Mouse (Mus musculus): ENCODE data around the gene Ltb4r1. TPM values are rescaled to one million over a fixed set of nuclear protein-coding genes. Genes with fewer than 3 reads are reported as not detected.

Ltb4r1 gene
- polyA plus RNA-seq, 1 experiment, result 0.25 TPM

DNA sequence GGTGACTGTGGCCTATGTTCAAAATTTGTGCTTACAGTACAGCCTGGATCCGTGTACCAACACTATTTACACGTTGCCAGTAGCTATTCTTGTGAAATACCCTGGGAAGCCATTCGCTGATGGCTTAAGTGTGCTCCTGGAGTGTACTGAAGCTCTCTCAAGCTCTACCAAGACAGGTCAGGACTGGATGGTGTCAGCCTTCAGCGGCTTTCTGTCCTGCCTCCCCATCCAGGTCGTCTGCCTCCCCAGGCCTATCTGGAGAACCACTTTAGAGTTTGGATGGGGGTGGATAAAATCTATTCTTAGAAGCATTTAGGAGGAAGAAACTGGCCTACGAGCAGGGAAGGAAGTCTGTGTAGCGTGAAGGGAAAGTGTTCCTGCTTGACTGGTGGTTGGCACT is 2.6 kb upstream of the Ltb4r1 start:
- TF ChIP-seq CTCF (IDR thresholded peaks at IDR 0.05; ENCODE audit: extremely low read depth, insufficient read depth, low read length), result no peak
- no peak for TF ChIP-seq POLR2A (IDR thresholded peaks at IDR 0.05; ENCODE audit: extremely low read depth, insufficient read depth, low read length)
- Histone ChIP-seq H3K4me1 (ENCODE audit: control insufficient read depth, insufficient read depth, low read length) (no peaks in the 10 kb centered on the region), H3K27ac (ENCODE audit: insufficient read depth, low read length) (no peak overlapping the region)

DNA sequence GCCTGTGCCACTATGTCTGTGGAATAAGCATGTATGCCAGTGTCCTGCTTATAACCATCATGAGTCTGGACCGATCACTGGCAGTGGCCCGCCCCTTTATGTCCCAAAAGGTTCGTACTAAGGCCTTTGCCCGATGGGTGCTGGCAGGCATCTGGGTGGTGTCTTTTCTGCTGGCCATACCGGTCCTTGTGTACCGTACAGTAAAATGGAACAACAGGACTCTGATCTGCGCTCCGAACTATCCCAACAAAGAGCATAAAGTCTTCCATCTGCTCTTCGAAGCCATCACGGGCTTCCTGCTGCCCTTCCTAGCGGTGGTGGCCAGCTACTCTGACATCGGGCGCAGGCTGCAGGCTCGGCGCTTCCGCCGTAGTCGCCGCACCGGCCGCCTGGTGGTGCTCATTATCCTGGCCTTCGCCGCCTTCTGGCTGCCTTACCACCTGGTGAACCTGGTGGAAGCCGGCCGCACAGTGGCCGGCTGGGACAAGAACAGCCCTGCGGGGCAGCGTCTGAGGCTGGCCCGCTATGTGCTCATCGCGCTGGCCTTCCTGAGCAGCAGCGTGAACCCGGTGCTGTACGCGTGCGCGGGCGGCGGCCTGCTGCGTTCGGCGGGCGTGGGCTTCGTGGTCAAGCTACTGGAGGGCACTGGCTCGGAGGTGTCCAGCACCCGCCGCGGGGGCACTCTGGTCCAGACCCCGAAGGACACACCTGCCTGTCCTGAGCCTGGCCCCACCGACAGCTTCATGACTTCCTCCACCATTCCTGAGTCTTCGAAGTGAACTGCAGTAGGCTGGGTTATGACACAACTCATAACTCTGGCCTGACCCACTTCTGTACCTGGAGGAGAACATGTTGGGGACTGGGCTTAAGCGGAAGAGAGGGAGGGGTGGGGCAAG is 2.0 kb downstream of the Ltb4r1 start:
- Histone ChIP-seq H3K27ac (ENCODE audit: insufficient read depth, low read length) (no peak overlapping the region), H3K4me1 (ENCODE audit: control insufficient read depth, insufficient read depth, low read length) (no peaks in the 10 kb centered on the region), H3K4me3 (ENCODE audit: insufficient read depth, low read length) (0 out of 2 replicates have a peak overlapping the region, but pooled peaks have one; percentile 8)
- TF ChIP-seq CTCF (IDR thresholded peaks at IDR 0.05; ENCODE audit: extremely low read depth, insufficient read depth, low read length) (no peak), POLR2A (IDR thresholded peaks at IDR 0.05; ENCODE audit: extremely low read depth, insufficient read depth, low read length) (no peak)

More for the DNA sequence above, 2.6 kb upstream of the Ltb4r1 start:
- H3K4me3 ChIP-seq (ENCODE audit: insufficient read depth, low read length), result no peak overlapping the region

DNA sequence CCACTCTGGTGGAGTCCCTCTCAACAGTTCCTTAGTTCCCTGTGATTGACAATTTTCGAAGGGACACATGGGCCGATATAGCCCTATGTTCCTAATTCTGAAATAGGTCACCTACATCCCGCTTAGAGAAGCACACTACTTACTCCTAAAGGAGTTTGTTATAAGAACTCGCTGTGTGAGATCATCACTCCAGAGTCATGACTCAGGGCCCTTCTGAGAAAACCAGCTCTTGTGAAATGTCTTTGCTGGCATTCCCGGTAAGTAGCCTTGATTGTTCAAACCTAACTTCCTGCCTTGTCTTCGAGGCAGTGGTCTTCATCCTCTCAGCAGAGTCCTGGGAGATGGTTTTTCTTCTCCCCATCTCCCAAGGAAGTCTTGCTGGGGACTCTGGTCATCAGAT is 2.8 kb downstream of the Ltb4r1 start:
- Histone ChIP-seq H3K4me1 (ENCODE audit: control insufficient read depth, insufficient read depth, low read length) (no peaks in the 10 kb centered on the region), H3K4me3 (ENCODE audit: insufficient read depth, low read length) (no peak overlapping the region), H3K27ac (ENCODE audit: insufficient read depth, low read length) (no peak overlapping the region)
- TF ChIP-seq POLR2A (IDR thresholded peaks at IDR 0.05; ENCODE audit: extremely low read depth, insufficient read depth, low read length), result no peak
- TF ChIP-seq CTCF (IDR thresholded peaks at IDR 0.05; ENCODE audit: extremely low read depth, insufficient read depth, low read length), result no peak

DNA sequence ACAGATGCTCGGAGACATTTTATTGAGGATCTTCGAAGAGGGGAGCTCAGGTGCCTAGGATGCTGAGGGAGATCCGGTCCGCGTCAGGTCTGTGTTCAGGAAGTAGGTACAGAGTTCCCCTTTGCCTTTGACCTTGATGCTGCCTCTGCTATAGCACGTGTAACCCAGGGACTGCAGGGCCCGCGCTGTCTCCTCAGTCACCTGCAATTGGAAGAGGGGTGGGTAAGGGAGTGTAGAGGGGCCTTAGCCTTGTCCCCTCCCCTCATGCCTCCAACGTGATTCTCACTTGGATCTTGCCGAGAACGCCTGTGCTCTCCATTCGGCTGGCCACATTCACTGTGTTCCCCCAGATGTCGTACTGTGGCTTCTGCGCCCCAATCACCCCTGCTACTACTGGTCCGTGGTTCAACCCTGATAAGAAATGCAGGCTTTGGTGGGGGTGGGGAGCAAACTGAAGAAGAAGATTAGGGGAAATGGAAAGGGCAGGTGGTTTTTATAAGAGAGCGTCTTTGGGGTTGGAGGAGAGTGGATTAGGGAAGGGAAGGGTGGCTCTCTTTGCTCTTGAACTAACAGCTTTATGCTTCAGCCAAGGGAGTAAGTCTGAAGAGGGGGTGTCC is 3.4 kb downstream of the Ltb4r1 start:
- Histone ChIP-seq H3K4me3 (ENCODE audit: insufficient read depth, low read length) (no peak overlapping the region), H3K4me1 (ENCODE audit: control insufficient read depth, insufficient read depth, low read length) (no peaks in the 10 kb centered on the region), H3K27ac (ENCODE audit: insufficient read depth, low read length) (no peak overlapping the region)
- TF ChIP-seq CTCF (IDR thresholded peaks at IDR 0.05; ENCODE audit: extremely low read depth, insufficient read depth, low read length) (no peak), POLR2A (IDR thresholded peaks at IDR 0.05; ENCODE audit: extremely low read depth, insufficient read depth, low read length) (no peak)

DNA sequence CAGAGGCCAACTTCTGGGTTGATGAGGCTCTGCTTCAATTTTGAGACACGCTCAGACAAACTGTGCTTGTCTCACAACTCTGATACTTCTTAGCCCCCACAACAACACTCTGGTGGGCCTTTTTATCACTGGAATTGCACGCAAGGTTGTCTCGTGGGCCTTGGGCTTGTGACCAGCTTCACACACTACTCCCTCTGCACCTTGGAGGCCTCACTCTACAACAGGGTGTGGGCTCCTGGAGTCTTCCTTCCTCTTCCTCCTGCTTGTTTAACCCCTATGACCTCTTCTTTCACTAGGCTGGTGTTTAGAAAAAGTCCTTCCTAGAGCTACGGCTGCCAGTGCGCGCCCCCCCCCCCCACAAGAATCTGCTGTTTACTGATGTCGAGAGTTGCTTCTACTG is 10.9 kb downstream of the Ltb4r1 start:
- Histone ChIP-seq H3K4me1 (ENCODE audit: control insufficient read depth, insufficient read depth, low read length) (no peaks in the 10 kb centered on the region), H3K27ac (ENCODE audit: insufficient read depth, low read length) (no peak overlapping the region), H3K4me3 (ENCODE audit: insufficient read depth, low read length) (no peak overlapping the region)
- no peak for TF ChIP-seq POLR2A (IDR thresholded peaks at IDR 0.05; ENCODE audit: extremely low read depth, insufficient read depth, low read length)
- no peak for TF ChIP-seq CTCF (IDR thresholded peaks at IDR 0.05; ENCODE audit: extremely low read depth, insufficient read depth, low read length)

DNA sequence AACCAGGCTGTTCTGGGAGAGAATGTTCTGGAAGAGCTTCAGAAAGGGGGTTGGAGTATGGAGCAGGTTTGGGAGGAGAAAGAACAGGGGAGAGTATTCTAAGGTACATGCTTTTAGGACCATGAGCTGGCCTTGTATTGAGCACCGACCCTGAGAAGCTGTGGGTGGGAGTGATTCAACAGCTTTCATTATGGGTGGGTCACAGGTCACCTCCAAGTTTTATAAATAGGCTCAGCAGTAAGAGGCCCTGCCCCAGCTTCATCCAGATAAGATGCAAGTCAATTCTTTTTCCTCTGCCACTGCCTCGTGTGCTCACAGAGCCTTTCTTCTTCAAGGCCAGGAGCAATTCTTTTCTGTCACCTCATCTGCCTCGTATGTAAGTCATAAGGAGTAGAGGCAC is 11.4 kb downstream of the Ltb4r1 start:
- Histone ChIP-seq H3K4me1 (ENCODE audit: control insufficient read depth, insufficient read depth, low read length) (no peaks in the 10 kb centered on the region), H3K27ac (ENCODE audit: insufficient read depth, low read length) (no peak overlapping the region), H3K4me3 (ENCODE audit: insufficient read depth, low read length) (no peak overlapping the region)
- TF ChIP-seq POLR2A (IDR thresholded peaks at IDR 0.05; ENCODE audit: extremely low read depth, insufficient read depth, low read length), result no peak
- TF ChIP-seq CTCF (IDR thresholded peaks at IDR 0.05; ENCODE audit: extremely low read depth, insufficient read depth, low read length), result no peak

DNA sequence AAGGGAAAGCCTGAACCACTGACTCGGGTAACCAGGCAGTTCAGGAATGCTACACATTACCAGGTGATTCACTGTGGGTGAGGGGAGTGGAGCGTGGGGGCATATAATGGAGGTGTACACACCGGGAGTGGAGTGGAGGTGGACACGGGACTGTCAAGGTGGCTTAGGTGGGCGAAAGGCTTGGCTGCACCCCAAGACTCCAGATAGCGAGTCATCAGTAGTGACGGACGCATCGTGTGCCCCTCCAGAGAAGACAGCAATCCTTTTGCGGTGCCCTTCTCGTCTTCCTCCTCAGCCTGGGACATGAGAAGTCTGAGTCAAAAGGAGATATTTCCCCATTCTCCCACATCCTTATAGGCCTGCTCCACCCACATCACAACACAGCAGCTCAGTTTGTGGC is 12.0 kb downstream of the Ltb4r1 start:
- H3K4me1 ChIP-seq (ENCODE audit: control insufficient read depth, insufficient read depth, low read length), result no peaks in the 10 kb centered on the region
- TF ChIP-seq POLR2A (IDR thresholded peaks at IDR 0.05; ENCODE audit: extremely low read depth, insufficient read depth, low read length), result no peak
- TF ChIP-seq CTCF (IDR thresholded peaks at IDR 0.05; ENCODE audit: extremely low read depth, insufficient read depth, low read length), result no peak
- no peak overlapping the region; the same call in 1 of the 2 replicates for H3K27ac ChIP-seq (ENCODE audit: insufficient read depth, low read length)
- H3K4me3 ChIP-seq (ENCODE audit: insufficient read depth, low read length), result no peak overlapping the region

DNA sequence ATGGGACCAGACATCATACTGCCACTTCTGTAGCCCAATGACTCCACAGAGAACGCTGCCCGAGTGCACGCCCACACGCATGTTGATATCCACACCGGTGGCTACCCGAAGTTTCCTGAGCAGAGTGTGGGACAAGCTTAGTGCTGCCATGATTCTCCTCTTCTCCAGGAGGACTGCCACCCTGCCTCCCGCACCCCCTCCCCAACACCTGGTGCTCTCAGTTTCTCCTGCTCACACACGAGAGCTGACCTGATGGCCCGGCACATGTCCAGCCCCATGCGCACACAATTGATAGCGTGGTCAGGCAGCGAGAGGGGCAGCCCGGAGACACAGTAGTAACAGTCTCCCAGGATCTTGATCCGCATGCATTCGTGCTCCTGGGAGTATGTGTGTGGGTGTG is 12.9 kb downstream of the Ltb4r1 start:
- TF ChIP-seq POLR2A (IDR thresholded peaks at IDR 0.05; ENCODE audit: extremely low read depth, insufficient read depth, low read length), result no peak
- H3K4me1 ChIP-seq (ENCODE audit: control insufficient read depth, insufficient read depth, low read length), result no peaks in the 10 kb centered on the region
- H3K27ac ChIP-seq (ENCODE audit: insufficient read depth, low read length), result no peak overlapping the region
- H3K4me3 ChIP-seq (ENCODE audit: insufficient read depth, low read length), result no peak overlapping the region

DNA sequence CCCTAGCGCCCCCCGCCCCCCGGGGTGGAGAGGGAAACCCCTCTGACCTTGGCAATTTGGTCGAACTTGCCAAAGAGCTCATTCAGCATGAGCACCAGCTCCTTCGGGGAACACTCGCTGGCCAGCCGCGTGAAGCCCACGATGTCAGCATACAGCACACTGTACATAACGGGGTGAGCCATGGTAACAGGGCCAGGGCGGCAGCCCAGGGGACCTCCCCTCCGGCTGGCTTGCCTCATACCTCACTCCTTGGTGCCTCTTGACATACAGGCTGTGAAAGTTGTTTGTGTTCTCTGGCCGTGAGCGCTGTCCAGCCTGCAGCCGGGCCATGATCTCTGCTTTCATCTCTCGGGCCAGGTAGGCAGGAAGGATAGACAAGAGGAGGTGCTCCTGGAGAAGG is 13.9 kb downstream of the Ltb4r1 start:
- Histone ChIP-seq H3K4me1 (ENCODE audit: control insufficient read depth, insufficient read depth, low read length) (no peaks in the 10 kb centered on the region), H3K27ac (ENCODE audit: insufficient read depth, low read length) (no peak overlapping the region), H3K4me3 (ENCODE audit: insufficient read depth, low read length) (no peak overlapping the region)
- TF ChIP-seq POLR2A (IDR thresholded peaks at IDR 0.05; ENCODE audit: extremely low read depth, insufficient read depth, low read length) (no peak), CTCF (IDR thresholded peaks at IDR 0.05; ENCODE audit: extremely low read depth, insufficient read depth, low read length) (no peak)

DNA sequence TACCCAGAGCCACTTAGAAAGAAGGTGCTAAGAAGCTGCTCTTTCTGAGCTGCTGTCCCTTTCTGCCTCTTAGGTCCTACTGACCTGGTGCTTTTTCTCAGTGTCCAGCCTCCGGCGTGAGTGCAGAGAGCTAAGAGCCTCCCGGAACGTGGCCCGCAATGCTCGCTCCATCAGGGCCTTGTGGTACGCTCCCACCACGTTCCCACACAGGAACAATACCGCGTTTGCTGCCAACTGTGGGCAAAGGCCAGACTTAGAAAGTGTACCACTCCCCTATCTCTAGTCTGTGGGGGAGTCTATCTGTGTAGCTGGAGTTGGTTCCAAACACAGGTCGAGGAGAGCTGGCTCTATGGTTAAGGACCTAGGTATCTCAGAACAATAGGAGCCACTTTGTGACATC is 15.0 kb downstream of the Ltb4r1 start:
- H3K4me1 ChIP-seq (ENCODE audit: control insufficient read depth, insufficient read depth, low read length), result no peaks in the 10 kb centered on the region
- no peak overlapping the region for H3K27ac ChIP-seq (ENCODE audit: insufficient read depth, low read length)
- TF ChIP-seq POLR2A (IDR thresholded peaks at IDR 0.05; ENCODE audit: extremely low read depth, insufficient read depth, low read length) (no peak), CTCF (IDR thresholded peaks at IDR 0.05; ENCODE audit: extremely low read depth, insufficient read depth, low read length) (no peak)
- H3K4me3 ChIP-seq (ENCODE audit: insufficient read depth, low read length), result no peak overlapping the region
